Mouse (Mus musculus): ENCODE measurements at regions not wholly inside any gene's neighbourhood (a gene's known extent, or its start where the extent isn't known, plus 50 kb on each side); places are given as distances from the start of the nearest gene placed in this dataset.
"Not testable (repeated sequence)": the region's sequence is repeated elsewhere in the genome, so short reads cannot be mapped to it uniquely, and the experiment has no call there.

GRCm38 (mm10) chr16:93323172-93323571, 280.7 kb downstream of the Setd4 start:
- Histone ChIP-seq H3K36me3 (no peaks in the 10 kb centered on the region), H3K4me1 (no peaks in the 10 kb centered on the region), H3K9ac (no peak overlapping the region), H3K4me2 (replicated peaks) (no peak overlapping the region), H3K9me3 (no peaks in the 10 kb centered on the region), H3K4me3 (no peak overlapping the region), H3K27me3 (replicated peaks) (no peaks in the 10 kb centered on the region), H3K27ac (no peak overlapping the region)
- WGBS, result 63% methylated on average over 5 of the region's 5 CpGs
- ATAC-seq (ENCODE audit: low FRiP score, low read depth), result no peak

DNA sequence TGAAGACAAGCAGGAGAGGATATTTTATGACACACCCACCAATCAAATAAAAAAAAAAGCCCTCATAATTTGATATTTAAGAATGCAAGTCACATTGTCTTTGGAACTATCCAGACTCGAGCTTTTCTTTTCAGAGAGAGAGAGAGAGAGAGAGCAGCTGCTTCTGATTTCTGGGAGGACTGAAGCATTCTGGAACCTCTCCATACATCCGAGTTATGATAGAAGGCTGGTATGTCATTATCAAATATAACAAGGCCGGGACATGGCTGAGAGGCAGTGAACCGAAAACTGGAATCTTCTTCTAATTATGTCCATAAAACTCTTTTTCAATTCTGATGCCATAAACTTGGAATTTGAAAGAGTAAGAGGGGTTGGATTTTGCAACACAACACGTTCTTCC, 284.3 kb downstream of the Setd4 start:
- Histone ChIP-seq H3K27ac (no peak overlapping the region), H3K4me2 (replicated peaks) (no peak overlapping the region), H3K36me3 (no peaks in the 10 kb centered on the region), H3K9me3 (no peaks in the 10 kb centered on the region), H3K9ac (no peak overlapping the region), H3K27me3 (replicated peaks) (no peaks in the 10 kb centered on the region), H3K4me3 (no peak overlapping the region), H3K4me1 (no peaks in the 10 kb centered on the region)
- ATAC-seq (ENCODE audit: low FRiP score, low read depth), result no peak
- WGBS, result 86% methylated on average over 5 of the region's 5 CpGs

DNA sequence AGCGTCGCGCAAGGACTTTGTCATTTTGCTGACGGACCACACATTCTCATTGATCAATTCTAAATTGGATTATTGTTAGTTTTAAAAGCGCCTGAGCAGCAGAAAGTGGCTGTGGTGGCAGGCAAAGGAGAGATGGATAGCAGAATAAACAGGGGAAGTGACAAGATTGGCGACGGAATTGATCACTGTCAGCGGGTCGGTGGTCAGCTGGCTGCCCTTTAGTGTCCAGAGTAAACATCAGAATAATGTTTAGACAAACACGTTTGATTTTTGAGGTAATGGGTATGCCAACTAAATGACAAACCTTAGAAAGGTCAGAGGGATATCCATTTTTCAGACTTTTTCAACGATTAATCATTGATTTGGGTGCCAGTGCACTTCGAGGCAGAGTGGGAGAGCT, 292.2 kb downstream of the Setd4 start:
- Histone ChIP-seq H3K9me3 (peaks cover 4% of the 10 kb centered on the region; the same call in 1 of the 2 replicates), H3K27ac (no peak overlapping the region), H3K4me2 (replicated peaks) (no peak overlapping the region), H3K9ac (no peak overlapping the region), H3K4me3 (no peak overlapping the region), H3K36me3 (no peaks in the 10 kb centered on the region), H3K4me1 (no peaks in the 10 kb centered on the region), H3K27me3 (replicated peaks) (no peaks in the 10 kb centered on the region)
- WGBS, result 83% methylated on average over 12 of the region's 12 CpGs
- no peak for ATAC-seq (ENCODE audit: low FRiP score, low read depth)

- Histone ChIP-seq H3K4me3 (no peak overlapping the region), H3K4me1 (no peaks in the 10 kb centered on the region), H3K36me3 (no peaks in the 10 kb centered on the region), H3K4me2 (replicated peaks) (no peak overlapping the region), H3K9me3 (peaks cover 4% of the 10 kb centered on the region; the same call in 1 of the 2 replicates), H3K9ac (no peak overlapping the region), H3K27me3 (replicated peaks) (no peaks in the 10 kb centered on the region), H3K27ac (no peak overlapping the region)
- 84% methylated on average over 2 of the region's 2 CpGs for WGBS
- no peak for ATAC-seq (ENCODE audit: low FRiP score, low read depth)
These were observed 295.1 kb downstream of the Setd4 start for GRCm38 (mm10) chr16:93308666-93309360.

GRCm38 (mm10) chr16:93306951-93307350, 296.9 kb downstream of the Setd4 start:
- Histone ChIP-seq H3K9ac (no peak overlapping the region), H3K27ac (no peak overlapping the region), H3K36me3 (no peaks in the 10 kb centered on the region), H3K27me3 (replicated peaks) (no peaks in the 10 kb centered on the region), H3K9me3 (peaks cover 4% of the 10 kb centered on the region; the same call in 1 of the 2 replicates), H3K4me1 (no peaks in the 10 kb centered on the region), H3K4me3 (no peak overlapping the region), H3K4me2 (replicated peaks) (no peak overlapping the region)
- no peak for ATAC-seq (ENCODE audit: low FRiP score, low read depth)
- WGBS, result 97% methylated on average over 18 of the region's 18 CpGs

GRCm38 (mm10) chr16:93306140-93306539, 297.7 kb downstream of the Setd4 start:
- ATAC-seq (ENCODE audit: low FRiP score, low read depth); H3K4me1 ChIP-seq; H3K27ac ChIP-seq; H3K4me3 ChIP-seq; H3K9me3 ChIP-seq; H3K36me3 ChIP-seq; H3K27me3 ChIP-seq (replicated peaks); H3K4me2 ChIP-seq (replicated peaks); H3K9ac ChIP-seq: not testable (repeated sequence)
- WGBS, result 40% methylated on average over 7 of the region's 7 CpGs

GRCm38 (mm10) chr16:93294430-93294829, 309.4 kb downstream of the Setd4 start:
- H3K4me2 ChIP-seq (replicated peaks), result no peak overlapping the region
- H3K4me1 ChIP-seq, result peaks cover 14% of the 10 kb centered on the region
- peaks cover 44% of the 10 kb centered on the region for H3K27me3 ChIP-seq (replicated peaks)
- WGBS, result 44% methylated on average over 4 of the region's 5 CpGs
- no peak for ATAC-seq (ENCODE audit: low FRiP score, low read depth)
- H3K9me3 ChIP-seq, result no peaks in the 10 kb centered on the region
- no peak overlapping the region for H3K4me3 ChIP-seq
- H3K36me3 ChIP-seq, result no peaks in the 10 kb centered on the region
- H3K27ac ChIP-seq, result no peak overlapping the region
- H3K9ac ChIP-seq, result no peak overlapping the region

GRCm38 (mm10) chr16:93292965-93293653, 310.8 kb downstream of the Setd4 start:
- Histone ChIP-seq H3K27ac (no peak overlapping the region), H3K4me1 (peaks cover 14% of the 10 kb centered on the region), H3K4me3 (no peak overlapping the region), H3K9ac (no peak overlapping the region), H3K4me2 (replicated peaks) (peak overlapping the region; percentile 34; the same call in 1 of the 2 replicates), H3K36me3 (no peaks in the 10 kb centered on the region), H3K9me3 (no peaks in the 10 kb centered on the region), H3K27me3 (replicated peaks) (peaks cover 50% of the 10 kb centered on the region)
- ATAC-seq (ENCODE audit: low FRiP score, low read depth), result peak; percentile 82
- 19% methylated on average over 13 of the region's 13 CpGs for WGBS

DNA sequence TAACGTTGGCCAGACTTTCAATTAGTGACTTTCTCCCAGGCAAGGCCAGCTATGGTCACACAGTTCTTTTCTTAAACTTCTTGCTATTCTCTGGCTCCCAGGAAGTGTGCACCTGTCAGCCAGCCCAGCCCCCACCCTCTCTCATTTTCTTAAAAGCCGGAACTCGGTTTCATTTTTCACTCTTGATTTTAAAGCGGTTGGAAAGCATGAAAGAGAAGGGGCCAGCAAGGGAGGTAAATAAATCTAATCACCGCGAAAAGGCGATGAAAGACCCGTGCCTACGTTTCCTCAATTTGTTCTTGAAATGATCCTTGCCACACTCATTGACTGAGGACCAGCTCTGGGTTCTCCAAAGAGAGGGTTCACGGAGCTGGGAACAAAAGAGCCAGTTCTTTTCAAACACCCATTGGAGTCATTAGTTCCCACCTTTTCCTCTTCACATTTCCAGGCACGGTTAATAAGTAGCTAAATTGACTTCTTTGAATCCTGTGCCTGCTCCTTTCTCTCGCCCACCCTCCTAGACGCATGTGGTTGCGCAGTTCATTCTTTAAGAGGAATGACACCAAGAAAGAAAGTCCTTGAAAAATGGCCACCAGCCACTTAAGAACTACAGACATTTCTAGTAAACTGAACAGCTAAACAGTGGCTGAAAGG, 311.6 kb downstream of the Setd4 start:
- H3K27me3 ChIP-seq (replicated peaks), result peaks cover 53% of the 10 kb centered on the region
- peak overlapping the region; percentile 34; the same call in 1 of the 2 replicates for H3K4me2 ChIP-seq (replicated peaks)
- no peaks in the 10 kb centered on the region for H3K9me3 ChIP-seq
- H3K27ac ChIP-seq, result no peak overlapping the region
- 8% methylated on average over 14 of the region's 14 CpGs for WGBS
- H3K4me1 ChIP-seq, result peaks cover 14% of the 10 kb centered on the region
- H3K4me3 ChIP-seq, result no peak overlapping the region
- H3K36me3 ChIP-seq, result no peaks in the 10 kb centered on the region
- ATAC-seq (ENCODE audit: low FRiP score, low read depth), result peak; percentile 75
- H3K9ac ChIP-seq, result no peak overlapping the region

GRCm38 (mm10) chr16:93288036-93288435, 315.8 kb downstream of the Setd4 start:
- Histone ChIP-seq H3K36me3 (no peaks in the 10 kb centered on the region), H3K9me3 (no peaks in the 10 kb centered on the region), H3K4me2 (replicated peaks) (no peak overlapping the region), H3K4me1 (peaks cover 11% of the 10 kb centered on the region), H3K27me3 (replicated peaks) (peaks cover 22% of the 10 kb centered on the region), H3K4me3 (no peak overlapping the region), H3K27ac (no peak overlapping the region), H3K9ac (no peak overlapping the region)
- no peak for ATAC-seq (ENCODE audit: low FRiP score, low read depth)
- 63% methylated on average over 3 of the region's 3 CpGs for WGBS

DNA sequence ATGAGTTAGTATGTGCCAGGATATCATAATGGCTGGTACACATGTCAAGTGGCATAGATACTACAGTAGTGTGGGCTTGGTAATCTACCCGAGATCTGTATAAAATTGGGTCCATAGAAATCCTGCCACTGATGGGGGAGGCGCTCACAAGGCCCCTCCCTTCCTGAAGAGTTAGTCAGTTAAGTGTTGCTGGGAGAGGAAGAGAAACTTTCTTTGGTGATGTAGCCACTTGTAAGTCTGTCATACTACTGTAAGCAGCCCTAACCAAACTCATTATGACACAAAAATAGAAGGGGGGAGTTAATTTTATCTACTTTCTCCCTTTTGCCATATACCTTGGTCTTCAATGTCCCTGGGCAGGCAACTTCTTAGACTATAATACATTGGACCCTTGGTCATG, 316.3 kb downstream of the Setd4 start:
- H3K4me2 ChIP-seq (replicated peaks), result no peak overlapping the region
- no peak for ATAC-seq (ENCODE audit: low FRiP score, low read depth)
- no peaks in the 10 kb centered on the region for H3K36me3 ChIP-seq
- no peak overlapping the region for H3K4me3 ChIP-seq
- H3K27me3 ChIP-seq (replicated peaks), result peaks cover 22% of the 10 kb centered on the region
- H3K9ac ChIP-seq, result no peak overlapping the region
- no peaks in the 10 kb centered on the region for H3K9me3 ChIP-seq
- no peak overlapping the region for H3K27ac ChIP-seq
- 71% methylated on average over 2 of the region's 2 CpGs for WGBS
- peaks cover 7% of the 10 kb centered on the region; the same call in 1 of the 2 replicates for H3K4me1 ChIP-seq

- Histone ChIP-seq H3K27ac (no peak overlapping the region), H3K9ac (no peak overlapping the region), H3K4me3 (no peak overlapping the region), H3K4me1 (peaks cover under 1% of the 10 kb centered on the region; the same call in 1 of the 2 replicates), H3K36me3 (no peaks in the 10 kb centered on the region), H3K27me3 (replicated peaks) (peaks cover 22% of the 10 kb centered on the region), H3K9me3 (no peaks in the 10 kb centered on the region), H3K4me2 (replicated peaks) (no peak overlapping the region)
- WGBS, result 88% methylated on average over 3 of the region's 3 CpGs
- no peak for ATAC-seq (ENCODE audit: low FRiP score, low read depth)
These were observed 317.0 kb downstream of the Setd4 start for GRCm38 (mm10) chr16:93286816-93287215.
